Mouse (Mus musculus) lung, postnatal 36 days (tissue): Measurements from ENCODE around the gene Map2k3.
A peak's percentile ranks its signal among the peaks of the same experiment; 100 is the strongest.

Source experiments
- DNase-seq: peaks from one replicate; pipeline ENCODE4 v3.0.0; 2022; ENCODE audit warnings: mixed read lengths

Gene Map2k3

DNA sequence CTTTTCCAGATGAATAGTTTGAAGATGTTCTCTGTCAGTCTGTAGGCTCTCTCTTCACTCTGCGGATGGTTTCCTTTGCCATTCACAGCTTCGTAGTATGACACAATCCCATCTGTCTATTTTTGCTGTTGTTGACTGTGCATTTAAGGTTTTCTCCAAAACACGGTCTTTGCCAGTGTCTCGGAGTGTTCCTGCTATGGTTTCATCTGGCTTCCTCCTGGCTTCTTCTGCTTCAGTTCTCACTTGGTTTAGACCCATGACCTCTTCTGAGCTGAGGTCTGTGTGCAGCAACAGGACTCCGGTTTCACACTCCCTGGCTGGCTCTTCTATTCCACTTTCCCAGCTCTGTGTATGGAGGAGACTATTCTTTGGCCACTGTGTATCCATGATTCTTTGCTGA, 30.9 kb downstream of the Map2k3 start:
- DNase-seq: no peak

DNA sequence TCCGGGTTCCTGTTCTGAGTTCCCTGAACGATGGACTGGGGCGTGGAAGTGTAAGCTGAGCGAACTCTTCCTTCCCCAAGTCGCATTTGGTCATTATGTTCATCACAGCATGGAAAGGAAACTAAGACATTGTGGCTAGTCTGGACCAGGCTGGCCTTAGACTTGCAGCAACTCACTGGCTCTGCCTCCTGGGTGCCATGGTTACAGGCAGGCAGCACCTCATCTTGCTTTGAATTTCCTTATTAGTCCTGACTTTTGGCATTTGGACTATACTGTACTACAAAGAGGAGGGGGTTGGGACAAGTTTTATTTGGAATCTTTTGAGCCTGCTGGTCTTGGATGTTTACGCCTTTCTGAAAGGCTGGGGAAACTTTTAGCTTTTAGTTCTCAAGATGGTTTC, 35.1 kb downstream of the Map2k3 start:
- no peak for DNase-seq

DNA sequence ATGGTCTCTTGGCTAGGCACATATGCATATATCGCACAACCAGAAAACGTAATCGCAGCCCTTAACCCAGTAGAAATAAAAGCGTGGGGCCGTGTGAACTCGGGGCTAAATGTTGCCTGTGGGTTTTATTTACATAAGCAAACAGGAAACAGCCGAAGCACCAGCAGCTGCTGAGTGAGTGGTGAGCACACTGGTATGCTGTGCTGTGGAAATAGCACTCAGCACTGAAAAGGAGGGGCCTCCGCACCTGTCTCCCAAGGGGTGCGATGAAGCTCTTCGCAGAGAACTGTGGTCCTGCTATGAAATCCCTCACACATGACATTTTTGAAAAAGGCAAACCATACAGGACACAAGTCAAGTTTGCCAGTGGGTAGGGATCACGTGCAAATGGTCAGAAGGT, 43.3 kb downstream of the Map2k3 start:
- DNase-seq: peak; percentile 43

DNA sequence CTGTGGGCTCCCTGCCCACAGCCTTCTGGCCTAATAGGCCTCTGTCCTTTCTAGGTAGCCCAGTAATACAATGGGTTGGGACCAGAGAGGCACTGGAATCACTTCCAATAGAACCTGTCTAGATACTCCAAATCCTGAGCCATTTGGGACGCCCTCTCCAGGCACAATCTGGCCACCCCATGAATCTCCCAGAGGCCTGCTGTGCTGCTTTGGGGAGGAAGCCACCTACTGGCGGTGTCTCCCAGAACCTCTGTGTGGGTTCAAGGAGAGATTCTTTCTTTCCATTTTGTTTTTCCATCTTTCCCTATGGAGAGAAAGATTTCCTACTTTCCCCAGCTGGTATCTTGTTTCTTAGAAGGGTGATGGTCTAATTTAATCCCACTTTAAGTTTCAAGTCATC, 44.4 kb downstream of the Map2k3 start:
- no peak for DNase-seq

DNA sequence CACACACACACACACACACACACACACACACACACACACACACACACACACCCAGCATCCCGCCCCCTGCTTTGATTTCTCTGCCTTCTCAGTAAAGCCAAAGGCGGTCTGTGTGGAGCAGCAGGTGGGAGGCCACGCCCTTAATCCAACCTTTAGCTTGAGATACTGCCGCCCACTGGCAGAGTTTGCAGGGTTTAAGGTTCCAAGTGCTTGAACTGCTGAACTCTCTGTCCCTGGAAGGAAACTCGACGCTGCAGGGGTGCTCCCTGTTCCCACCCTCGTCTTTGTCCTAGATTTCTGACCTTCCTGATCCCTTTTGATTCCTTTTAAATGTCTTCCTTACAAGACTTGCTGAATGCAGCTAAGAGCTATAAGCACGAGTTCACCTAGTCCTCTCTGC, 44.9 kb downstream of the Map2k3 start:
- peak; percentile 79 for DNase-seq

DNA sequence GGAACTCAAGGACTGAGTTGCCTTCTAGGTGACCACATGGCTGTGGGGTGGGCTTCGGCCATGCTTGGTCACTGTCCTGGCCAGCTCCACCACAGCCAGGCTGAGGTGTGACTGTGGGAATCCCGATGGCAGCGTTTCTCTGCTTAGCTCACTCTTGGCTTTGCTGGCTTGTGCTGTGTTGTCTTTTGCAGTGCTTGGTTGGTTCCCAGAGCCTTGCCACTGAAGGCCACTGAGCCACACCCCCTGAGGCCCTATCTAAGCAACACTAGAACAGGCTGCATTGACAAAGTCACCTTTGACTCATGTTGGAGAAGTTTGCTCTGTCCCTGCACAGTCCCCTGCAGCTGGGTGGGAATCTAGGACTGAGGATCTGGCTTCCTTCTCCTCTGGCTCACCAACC, 45.3 kb downstream of the Map2k3 start:
- DNase-seq: peak; percentile 49

DNA sequence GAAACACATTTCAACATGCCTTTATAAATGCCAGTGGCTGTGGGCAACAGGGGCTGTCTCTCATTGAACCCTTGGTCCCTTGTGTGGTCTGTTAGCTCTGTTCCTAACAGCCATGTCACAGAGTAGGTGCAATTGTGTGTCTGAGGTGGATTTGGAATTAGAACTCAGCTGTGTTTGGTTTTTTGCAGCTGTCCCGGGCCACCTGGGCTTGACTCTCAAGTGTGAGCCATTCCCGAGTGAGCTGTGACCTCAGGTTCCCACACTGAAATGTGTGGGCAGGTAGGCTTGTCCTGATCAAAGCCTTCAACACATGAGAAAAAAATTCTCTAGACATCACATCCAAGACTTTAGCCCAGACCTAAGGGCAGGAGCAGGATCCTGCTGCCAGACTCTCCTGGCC, 46.8 kb downstream of the Map2k3 start:
- no peak for DNase-seq

DNA sequence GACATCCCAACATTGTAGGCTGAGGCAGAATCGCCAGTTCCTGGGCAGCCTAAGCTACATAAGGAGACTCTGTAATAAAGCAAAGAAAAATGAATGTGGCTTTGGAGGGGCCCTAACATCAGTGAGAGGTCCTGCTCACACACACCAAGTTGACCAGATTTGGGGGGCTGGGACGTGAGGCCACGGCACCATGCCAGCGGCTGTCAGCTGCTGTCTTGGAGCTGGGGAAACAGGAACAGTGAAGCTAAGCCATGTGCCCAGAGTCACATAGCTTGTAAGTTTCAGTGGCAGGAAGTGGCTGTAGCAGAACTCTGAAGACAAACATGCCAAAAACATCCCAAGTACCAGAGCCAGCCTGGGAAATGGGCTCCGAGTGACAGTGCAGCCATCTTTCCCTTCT, 48.0 kb downstream of the Map2k3 start:
- DNase-seq: no peak

DNA sequence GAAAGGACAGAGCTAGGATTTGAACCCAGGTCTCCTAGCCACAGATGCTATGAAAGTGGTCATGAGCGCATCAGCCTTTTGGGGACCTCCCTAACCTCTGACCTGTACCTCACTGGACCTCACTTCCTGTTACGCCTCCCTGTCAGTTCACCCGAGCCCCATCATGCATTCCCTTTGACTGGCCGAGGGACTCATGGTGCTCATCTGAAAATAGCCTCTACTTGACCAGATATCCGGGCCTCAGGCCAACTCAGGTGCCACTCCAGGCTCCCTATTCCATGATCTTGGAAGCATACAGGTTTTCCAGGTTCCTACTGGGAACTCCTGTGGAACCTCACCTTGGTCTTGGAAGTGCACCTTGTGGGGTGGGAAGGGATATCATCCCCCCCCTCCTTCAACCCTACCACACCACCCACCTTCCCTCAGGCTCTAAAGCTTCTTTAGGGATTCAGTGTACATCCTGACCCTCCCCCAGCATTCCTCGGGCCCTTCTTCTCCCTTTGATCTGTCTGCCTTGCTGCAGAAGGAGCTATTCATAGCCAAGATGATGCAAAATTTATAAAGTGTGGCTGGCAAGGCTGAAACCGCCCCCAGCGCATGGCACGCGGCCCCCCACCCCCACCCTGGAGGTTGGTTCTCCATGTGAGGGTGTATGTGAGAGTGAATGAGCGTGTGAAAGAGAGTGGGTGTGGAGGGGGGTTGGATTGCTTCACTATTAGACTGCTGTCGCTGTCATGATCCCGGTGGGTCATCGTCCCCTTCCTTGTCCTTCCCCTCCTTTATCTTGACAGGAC, 50.1 kb downstream of the Map2k3 start:
- no peak for DNase-seq

DNA sequence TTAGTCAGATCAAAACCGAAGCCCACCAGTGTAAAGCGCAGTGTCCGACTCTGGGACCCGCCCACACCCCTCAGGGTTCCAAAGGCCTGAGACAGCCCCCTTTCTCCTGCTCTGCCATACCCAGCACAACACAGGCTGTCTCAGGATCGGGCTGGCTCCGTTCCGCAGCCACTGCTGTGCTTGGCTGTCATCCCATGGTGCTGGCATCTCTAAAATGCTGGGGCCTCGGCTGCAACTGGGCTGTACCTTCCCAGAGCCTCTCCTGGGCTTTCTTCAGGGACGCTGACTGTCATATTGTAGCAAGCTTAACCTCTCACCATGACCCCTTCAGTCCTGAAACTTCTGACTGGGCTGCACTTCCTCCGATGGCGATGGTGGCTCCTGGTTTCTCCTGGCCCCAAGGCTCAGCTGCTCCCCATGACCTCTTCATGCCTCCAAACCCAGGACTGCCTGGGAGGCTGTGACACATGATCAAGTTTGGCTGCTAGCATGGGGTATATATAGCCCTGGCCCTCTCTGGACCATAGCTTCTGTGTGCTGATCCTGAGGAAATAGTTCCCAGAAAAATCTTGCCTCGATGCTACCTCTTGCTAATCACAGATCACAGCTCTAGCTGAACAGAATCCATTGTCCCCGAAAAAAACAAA, 53.2 kb downstream of the Map2k3 start:
- DNase-seq: no peak

DNA sequence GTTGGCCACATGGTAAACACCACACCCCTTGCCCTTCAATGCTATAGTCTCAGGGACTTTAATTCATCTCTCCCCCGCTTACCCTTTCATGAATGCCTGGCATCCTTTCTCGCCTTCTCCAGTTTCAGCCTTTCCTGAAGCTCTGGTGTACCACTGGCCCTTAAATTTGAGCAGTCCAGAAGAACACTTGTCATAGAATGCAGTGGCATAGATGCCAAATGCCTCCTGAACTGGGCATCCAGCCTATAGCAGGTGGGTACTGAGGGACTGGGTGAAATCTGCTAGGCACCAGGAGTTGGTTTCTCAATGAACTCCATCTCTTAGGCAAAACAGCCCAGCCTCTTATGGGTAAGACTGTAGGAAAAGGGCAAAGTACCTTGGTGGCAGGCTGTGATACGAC, 58.6 kb downstream of the Map2k3 start:
- no peak for DNase-seq
